Mouse (Mus musculus): Measurements from ENCODE around the gene Relch.
"Not testable (repeated sequence)": the region's sequence is repeated elsewhere in the genome, so short reads cannot be mapped to it uniquely, and the experiment has no call there.

The Relch gene

DNA sequence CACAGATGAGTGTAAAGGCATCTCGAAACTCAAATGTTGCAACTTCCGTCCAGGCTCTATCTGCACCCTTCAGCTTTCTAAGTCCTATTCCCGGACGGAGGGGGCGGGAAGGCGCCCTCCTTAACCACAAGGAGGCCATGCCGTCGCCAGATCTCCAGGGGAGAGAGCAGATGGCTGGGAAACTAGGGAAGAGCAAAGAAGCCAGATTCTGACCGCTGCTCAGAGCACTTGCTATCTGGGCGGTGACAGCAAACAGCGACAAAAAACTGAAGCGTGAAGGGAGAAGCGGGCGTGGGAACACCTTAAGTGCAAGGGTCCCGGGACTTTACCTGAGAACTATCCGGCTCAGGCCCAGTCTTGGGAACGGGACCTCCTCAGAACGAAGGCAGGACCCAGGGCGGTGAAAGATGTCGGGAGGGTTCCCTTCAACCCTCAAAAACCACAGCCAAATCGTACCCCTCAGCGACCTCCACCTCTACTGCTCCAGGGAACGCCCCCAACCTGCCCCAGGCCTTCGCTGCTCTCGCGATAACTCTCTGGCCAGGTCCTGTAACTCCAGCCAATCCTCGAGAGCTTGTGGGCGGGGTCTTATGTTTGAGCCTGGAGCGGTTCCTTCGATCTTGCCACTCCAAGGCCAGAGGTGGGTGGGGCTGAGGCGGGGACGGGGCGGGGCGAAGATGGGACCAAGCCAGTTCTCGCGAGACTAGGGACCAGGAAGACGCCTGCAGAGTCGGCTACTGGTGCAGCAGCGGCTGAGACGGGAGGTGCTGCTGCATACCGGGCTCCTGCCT is at the start of gene Relch, which contains the start of gene Pign:
Relch (plus strand) TSS at position 691 of the 791 bp plus-strand sequence.
Pign (minus strand) TSS at position 507 of the 791 bp plus-strand sequence.
- peak; percentile 98 for DNase-seq (ENCODE audit: low read depth)

DNA sequence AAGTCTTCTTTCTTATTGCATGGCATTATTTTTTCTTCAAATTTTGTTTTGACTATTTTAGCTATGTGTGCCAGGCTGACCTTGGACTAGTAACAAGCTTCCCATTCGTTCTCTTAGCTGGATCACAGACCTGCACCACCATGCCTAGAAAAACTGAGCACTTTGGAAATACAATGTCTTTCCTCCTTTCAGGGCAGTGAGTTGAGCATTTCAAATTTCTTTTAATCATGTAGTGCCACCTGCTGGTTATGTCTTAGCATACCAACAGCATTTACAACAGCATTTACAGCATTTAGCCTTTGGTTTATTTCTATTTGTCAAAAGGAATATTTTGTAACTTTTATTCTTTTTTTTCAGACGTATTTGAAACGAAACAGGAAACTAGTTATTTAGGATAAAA is 33.2 kb upstream of the Relch start:
- peak; percentile 14 for DNase-seq (ENCODE audit: low read depth)

DNA sequence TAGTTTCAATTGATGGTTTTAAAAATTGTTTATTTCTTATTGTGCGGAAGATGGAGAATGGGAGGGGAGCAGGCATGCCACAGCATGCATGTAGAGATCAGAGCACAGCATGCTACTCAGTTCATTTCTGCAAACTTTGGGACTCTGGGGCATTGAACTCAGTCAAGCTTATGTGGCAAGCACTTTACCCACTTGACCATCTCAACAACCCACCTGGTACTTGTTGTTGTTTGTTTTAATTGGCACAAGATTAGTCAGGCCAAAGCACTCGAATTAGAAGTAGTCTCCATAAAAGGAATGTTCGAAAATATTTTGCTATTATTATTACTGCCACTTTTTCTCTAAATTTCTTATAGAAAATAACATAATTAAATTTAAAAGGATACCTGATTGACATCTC is 19.6 kb upstream of the Relch start:
- no peak for DNase-seq (ENCODE audit: low read depth)

DNA sequence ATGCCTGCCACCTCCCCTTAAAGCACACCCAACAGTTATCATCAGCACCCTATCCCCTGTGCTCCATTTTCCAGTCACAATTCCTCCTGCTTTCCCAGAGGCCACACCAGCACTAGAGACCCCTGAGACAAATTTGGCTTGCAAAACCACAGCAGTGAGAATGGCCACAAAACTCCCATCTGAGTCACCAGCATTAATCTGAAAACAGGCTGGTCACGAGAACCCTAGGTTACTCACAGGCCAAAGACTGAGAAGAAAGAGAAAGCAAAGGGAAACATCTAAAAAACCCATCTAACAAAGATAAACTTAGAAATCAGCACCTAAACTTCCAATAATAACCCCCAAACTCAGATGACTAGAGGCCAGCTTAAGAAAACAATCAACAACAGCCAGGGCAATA is 13.0 kb upstream of the Relch start:
- DNase-seq (ENCODE audit: low read depth) = no peak

DNA sequence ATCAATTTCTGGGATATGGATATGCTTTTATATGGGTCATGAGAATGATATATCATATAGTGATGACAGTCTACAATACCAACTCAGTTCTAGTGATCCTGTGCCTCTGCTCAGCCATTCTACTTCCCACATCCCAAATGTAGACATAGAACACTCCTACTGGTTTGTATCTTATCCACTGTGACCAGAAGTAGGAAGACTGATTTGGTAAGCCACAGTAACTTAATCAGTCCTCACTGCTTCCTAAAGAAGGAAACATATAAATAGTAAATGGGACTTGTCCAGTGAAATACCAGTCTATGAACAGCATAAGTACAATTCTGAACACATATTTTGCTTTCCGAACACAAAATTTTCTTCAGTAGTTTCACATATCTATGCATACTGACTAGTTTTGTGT is 9.7 kb upstream of the Relch start:
- DNase-seq (ENCODE audit: low read depth) = no peak

DNA sequence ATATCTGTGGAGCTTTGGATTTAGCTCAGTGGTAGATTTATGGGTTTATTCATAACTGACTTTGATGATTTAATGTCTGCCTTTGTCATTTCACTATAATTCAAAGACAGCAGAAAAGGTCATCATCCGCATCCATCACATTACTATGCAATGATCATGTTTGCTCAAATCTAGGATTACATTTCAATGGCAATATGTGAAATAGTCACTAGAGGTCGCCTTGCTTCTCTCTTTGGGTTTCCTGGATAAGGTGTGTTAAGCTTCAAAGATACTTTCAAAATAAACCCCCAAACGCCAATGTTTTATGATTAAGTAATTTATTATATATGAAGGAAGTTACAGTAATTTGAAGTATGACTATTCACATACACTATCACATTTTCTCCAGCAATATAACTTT is 3.6 kb upstream of the Relch start:
- DNase-seq (ENCODE audit: low read depth) = peak; percentile 31

DNA sequence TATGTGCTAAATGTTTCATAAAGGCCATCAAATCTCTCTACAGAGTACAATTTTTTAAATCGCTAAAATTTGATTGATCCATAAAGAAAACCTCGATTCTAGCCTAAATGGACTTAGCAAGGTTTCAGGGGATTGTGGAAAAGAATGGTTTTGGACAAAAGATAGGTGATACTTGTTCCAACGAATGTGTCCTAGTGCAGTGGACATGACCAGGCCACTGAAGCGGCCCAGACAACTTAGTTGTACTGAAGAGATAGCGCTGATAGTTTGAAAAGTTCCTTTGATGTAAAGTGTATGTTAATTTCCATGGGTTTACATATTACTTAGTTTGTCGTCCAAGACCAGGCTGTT is 866 bp upstream of the Relch start:
- no peak for DNase-seq (ENCODE audit: low read depth)

DNA sequence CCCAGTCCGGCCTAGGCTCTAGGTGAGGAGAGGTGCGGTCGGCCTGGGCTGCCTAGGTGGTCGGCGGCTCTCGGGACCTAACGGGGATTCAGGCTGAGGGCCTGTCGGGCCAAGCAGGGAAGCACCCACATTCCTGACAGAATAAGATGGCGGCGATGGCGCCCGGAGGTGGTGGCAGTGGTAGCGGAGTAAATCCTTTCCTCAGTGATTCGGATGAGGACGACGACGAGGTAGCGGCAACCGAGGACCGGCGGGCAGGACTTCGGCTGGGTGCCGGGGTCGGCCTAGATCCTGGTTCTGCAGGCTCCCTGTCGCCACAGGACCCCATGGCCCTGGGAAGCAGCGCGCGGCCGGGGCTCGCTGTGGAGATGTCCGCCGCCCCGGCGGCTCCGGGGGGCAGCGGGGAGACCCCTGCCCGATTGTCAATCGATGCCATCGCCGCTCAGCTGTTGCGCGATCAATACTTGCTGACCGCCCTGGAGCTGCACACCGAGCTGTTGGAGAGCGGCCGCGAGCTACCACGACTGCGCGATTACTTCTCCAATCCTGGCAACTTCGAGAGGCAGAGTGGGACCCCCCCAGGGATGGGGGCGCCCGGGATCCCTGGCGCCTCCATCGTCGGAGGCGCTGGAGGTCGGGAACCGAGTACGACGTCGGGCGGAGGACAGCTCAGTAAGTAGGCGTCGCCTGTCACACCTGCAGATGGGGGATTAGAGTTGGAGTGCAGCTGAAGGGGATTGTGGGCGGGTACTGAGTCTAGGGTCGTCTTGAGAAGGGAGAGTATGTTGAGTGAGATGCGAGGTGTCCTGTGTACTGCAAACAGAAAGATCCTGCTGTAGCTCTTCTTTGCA is 526 bp downstream of the Relch start:
- no peak for DNase-seq (ENCODE audit: low read depth)

DNA sequence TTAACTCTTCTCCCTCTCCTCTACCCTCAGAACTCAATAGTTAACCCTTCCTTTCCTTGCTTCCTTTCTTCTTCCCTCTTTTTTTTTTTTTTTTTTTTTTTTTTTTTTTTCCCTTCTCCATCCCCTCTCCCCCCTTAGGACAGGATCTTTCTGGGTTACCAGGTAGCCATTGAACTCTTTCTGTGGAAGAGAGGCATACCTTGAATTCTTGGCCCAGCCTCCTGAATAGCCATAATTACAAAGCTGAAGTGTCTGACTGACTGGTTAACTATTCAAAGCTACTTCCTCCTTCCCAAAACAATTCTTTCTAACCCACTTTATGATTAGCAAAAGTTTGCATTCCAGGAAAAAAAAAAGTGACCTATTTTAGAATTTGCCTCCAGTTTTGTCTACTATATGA is 6.0 kb downstream of the Relch start:
- DNase-seq (ENCODE audit: low read depth) = no peak

DNA sequence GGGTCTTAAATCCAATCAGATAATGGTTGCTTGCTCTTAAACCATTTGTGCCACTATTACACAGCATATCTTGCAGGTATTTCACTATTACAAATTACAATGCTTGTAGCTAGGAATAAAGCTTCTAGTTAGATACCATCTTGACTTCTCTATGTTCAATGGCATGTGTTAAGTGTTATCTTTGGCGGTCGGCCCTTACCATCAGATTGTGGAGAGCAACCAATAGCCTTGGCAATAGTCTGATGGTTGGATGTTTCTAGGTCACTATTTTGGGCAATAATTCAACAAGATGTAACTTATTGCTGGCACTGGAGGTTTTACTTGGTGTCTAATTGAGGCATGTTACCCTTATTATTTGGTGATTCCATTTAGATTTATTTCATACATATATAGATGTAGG is 11.1 kb downstream of the Relch start:
- no peak for DNase-seq (ENCODE audit: low read depth)

DNA sequence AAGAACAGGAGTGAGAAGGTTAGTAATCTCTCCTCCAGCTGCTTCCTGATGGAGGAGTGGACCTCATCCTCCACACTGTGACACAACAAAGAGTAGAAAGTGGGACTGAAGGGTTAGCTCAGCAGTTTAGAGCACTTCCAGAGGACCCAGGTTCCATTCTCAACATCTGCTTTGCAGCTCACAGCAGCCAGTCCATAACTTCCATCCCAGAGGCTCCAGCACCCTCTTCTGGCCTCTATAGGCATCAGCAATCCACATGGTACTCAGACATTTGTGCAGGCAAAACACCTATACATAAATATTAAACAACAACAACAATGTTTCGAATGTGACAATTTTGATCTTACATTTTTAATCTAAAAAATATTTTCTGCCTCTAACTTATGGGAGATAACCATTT is 16.9 kb downstream of the Relch start:
- no peak for DNase-seq (ENCODE audit: low read depth)

DNA sequence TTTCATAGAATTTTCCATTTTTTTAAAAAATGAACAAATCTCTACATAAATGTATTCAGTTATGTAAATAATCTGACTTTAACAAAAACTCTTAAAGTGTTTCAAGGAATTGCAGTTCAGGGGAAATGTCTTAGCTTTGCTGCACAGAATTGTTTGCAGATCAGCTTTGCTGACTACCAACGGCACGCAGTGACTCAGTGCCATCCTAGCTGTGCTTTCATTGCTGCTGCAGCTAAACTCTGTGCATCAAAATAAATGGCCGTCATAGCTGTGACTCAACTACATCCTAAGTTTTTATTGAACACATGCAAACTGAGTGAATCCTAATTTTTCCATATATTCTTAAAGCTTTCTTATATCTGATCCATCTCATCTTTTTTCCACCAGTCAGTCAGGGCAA is 21.8 kb downstream of the Relch start:
- DNase-seq (ENCODE audit: low read depth) = no peak

DNA sequence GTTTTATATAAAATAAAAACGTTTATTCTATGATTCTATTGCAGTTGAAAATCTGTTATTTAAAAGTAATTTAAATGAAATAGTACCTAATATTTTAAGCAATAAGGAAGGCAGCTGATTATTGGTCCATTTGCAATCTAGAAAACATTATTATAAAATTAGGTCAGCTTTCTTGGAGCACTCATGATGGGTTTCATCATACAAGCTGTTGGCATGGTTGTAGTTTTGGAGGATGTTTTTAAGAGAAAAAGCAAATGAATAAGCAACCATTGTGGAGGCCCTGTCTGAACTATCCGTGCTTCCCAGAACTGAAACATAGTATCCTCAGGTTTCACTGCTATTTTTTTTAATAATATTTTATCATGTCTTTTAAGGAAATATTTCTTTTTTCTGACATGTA is 31.9 kb downstream of the Relch start:
- DNase-seq (ENCODE audit: low read depth) = no peak

DNA sequence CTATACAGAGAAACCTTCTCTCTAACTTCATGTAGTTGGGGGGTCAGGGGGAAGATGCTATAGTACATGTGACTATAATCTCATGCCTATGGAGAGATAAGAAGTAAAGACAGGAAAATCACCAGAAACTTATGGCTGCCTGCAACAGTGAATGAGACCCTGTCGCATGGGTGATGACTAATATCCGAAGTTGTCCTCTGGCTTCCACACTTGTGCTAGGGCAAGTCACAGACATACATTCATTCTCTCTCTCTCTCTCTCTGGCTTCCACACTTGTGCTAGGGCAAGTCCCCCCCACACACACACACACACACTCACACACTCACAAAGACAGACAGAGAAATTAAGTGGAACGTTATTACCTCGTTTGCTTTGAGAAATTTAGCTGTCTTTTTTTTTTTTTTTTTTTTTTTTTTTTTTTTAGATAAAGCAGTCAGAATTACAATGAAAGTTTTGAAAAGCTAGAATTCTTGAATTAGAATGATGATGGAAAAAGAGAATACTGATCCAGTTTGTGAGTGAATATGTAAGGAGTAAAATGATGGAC is 37.4 kb downstream of the Relch start:
- DNase-seq (ENCODE audit: low read depth) = no peak

DNA sequence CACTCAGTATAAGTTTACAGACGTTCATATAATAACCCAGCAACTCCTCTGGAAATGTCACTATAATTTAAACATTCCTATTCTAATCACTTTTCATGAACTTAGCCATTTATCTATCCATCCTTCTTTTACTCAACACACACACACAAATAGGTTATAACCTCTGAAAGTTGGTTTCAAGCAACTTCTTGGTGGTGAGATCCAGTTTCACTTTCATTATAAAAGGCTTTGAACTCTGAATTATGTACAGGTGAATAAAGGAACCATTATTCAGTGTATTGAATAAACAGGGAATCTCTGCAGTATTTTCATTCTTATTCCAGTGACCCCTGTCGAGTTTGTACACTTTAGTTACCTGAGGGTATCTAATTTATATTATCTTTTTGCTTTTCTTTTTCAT is 45.8 kb downstream of the Relch start:
- DNase-seq (ENCODE audit: low read depth) = no peak

DNA sequence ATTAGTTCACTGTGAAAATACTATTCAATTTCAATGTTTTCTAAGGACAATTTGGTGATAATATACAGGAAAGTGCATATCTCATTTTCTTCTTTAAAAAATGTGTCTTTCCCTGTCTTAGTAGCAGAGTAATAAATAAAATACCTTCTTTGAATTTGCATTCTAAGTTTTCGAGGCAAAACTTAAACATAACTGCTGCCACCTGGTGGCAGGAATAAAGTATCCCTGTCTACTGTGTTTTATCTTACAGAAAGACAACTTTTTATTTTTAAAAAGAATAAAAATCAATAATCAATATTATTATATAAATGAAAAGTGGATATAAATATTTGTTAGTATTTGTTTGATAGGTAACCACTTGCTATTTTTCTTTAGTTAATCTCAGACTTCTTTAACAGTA is 47.6 kb downstream of the Relch start:
- no peak for DNase-seq (ENCODE audit: low read depth)

DNA sequence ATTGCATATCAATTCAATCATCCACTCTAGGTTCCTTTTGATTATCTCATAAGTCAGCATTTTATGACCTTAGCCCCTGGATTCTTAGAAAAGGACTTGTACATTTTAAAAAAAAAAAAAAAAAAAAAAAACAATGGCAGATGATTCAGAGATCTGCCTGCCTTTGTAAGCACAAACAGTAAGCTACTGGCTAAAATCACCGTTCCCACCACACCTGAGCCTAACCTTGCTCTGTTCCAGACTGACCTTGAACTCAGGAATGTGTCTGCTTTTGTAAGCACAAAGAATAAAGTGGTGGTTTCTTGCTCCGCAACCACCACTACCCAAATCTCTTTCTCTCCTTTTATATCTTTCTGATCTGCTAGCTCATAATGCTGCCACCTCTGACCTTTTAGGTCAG is 49.2 kb downstream of the Relch start:
- no peak for DNase-seq (ENCODE audit: low read depth)

DNA sequence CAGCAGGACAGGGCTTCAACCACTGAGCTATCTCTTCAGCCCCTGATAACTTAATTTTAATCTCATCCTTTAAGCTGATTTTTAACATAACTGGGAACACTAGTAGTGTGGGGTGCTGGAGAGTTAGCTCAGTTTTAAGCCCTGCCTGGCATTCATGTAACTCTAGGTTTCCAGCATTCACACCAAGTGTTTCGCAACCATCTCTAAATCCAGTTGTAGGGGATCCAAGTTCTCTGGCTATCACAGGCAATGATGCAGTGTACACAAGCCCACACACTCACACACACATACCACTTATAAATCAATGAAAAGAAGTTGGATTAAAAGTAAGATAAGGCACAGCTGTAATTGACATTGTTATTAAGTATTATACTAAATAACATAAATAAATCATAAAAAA is 54.7 kb downstream of the Relch start:
- no peak for DNase-seq (ENCODE audit: low read depth)

DNA sequence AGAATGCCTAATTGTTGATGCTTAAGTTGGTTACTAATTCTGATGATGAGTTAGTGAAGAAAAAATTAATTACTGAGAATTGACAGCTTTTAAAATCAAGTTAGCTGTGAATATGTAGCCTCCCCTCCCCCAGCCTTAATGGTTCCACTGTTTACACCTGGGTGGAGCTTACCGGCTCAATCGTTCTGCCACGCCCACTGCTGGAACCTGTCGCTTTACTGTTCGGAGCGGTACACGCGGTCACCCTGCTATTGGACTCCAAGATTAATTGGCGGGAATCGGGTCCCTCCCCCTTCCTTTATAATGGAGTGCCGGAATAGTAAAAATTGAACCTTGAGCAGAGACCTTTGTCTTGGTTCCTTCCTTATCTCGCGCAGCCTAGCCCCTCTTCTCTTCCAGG is 65.6 kb downstream of the Relch start:
- not testable (repeated sequence) for DNase-seq (ENCODE audit: low read depth)

DNA sequence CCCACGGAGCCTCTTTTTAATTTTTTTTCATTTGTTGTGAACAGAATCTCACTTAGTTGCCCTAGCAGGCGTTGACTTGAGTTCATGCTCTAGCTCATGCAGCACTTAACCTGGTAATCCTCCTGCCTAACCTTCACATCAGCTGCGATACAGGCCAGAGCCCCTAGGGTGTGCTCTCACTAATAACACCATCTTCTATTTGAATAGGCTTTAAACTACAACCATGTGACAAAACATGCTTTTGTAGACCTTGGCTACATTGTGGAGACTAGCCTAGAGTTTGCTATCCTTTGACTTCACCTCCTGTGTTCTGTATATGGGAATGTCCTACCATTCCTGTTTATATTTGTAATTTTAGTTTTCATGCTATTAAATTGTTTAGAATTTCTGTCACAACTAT is 71.7 kb downstream of the Relch start:
- no peak for DNase-seq (ENCODE audit: low read depth)

DNA sequence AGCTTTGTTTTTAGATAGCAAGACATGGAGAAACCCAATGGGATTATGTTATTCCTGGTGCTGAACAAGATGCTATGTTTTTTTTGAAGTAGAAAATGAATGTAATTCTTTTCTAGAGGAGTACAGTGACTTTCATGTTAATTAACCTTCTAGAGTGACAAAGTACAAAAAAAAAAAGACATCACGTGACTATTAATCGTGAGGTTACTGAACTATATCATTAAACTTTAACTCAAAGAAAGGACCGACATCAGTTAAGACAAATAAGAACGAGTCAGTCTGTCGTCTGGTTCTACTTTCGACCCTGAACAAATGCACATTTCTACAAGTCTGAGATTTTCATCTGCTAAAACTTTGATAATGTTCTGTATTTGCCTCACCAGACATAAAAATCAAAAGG is 74.7 kb downstream of the Relch start:
- DNase-seq (ENCODE audit: low read depth) = no peak

DNA sequence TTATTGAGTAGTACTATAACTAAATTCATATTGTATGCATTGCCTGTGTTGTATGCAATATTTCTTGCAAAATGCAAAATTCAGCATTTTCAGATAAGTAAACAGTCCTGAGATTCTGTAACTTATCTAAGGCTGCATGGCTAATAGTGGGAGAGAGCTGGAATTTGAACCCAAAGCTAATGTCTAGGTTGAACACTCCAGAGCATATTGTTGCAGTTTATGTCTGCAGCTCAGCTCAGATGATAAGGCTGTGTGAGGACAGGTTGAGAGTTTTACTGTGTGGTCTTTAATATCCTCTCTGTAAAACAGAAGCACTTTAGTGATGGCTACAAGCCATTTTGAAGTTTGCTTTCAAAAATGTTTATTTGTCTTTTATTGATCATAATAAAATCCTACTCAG is 75.8 kb downstream of the Relch start:
- DNase-seq (ENCODE audit: low read depth) = no peak

DNA sequence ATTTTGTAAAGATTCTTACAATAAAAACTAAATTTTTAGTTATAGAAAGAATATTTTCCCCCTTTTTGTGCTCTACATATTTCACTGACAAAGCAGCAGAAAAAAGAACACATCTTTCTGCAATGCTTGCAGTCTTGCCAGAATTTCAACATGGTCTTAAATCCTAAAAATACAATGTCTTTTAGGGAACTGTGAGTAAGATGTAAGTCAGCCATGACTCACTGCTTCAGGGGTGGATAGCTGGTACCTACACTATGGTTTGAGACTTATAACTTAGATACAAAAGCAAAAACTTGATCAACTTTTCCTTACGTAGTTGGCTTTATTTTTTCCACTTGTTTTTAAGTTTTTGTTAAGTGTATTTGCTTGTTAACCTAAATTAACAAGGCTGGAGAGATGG is 78.8 kb downstream of the Relch start:
- peak; percentile 18 for DNase-seq (ENCODE audit: low read depth)
